Mouse (Mus musculus): ENCODE data around the gene 2300002M23Rik.

GRCm38 (mm10) chr17:35587291-35587690 is 20.0 kb downstream of the 2300002M23Rik start:
- TF ChIP-seq EP300 (IDR thresholded peaks at IDR 0.05; ENCODE audit: insufficient read depth, low read depth, low read length): no peak
- TF ChIP-seq POLR2A (IDR thresholded peaks at IDR 0.05; ENCODE audit: insufficient read depth, low read depth, low read length): no peak
- no peak for TF ChIP-seq CTCF (IDR thresholded peaks at IDR 0.05)
